ENCODE assay signal across 17 mouse cellular contexts in genomic region chr7:90703951-90704350, GRCm38 (mm10).
"Had no signal": no experiment of that assay in that cellular context is flagged by ENCODE, and none has a peak within 500 bp of the region (broad histone marks: within the 10 kb centered on the region; RNA-seq: fewer than 3 reads in every experiment).

No protein-coding gene starts in this region.

- H3K27me3 ChIP-seq: lung, embryonic 15.5 days; megakaryocyte, embryonic 14.5 days; midbrain, embryonic 13.5 days; midbrain, embryonic 15.5 days; neural tube, embryonic 12.5 days; stomach, embryonic 15.5 days had no signal

- H3K27ac ChIP-seq: lung, embryonic 15.5 days; macrophage; midbrain, embryonic 13.5 days; midbrain, embryonic 15.5 days; neural tube, embryonic 12.5 days; stomach, embryonic 15.5 days; stomach, postnatal 0 days had no signal

- H3K36me3 ChIP-seq: lung, embryonic 15.5 days; midbrain, embryonic 13.5 days; midbrain, embryonic 15.5 days; neural tube, embryonic 12.5 days; stomach, embryonic 15.5 days had no signal

- H3K4me1 ChIP-seq: lung, embryonic 15.5 days; megakaryocyte, embryonic 14.5 days; midbrain, embryonic 13.5 days; midbrain, embryonic 15.5 days; neural tube, embryonic 12.5 days; stomach, embryonic 15.5 days had no signal

- H3K4me3 ChIP-seq: lung, embryonic 15.5 days; megakaryocyte, embryonic 14.5 days; midbrain, embryonic 13.5 days; midbrain, embryonic 15.5 days; neural tube, embryonic 12.5 days; stomach, embryonic 15.5 days had no signal

- H3K4me2 ChIP-seq: lung, embryonic 15.5 days; midbrain, embryonic 13.5 days; midbrain, embryonic 15.5 days; neural tube, embryonic 12.5 days; stomach, embryonic 15.5 days had no signal

- H3K9ac ChIP-seq: liver, postnatal 0 days; lung, embryonic 15.5 days; midbrain, embryonic 13.5 days; midbrain, embryonic 15.5 days; neural tube, embryonic 12.5 days; stomach, embryonic 15.5 days had no signal

- H3K9me3 ChIP-seq: lung, embryonic 15.5 days; megakaryocyte, embryonic 14.5 days; midbrain, embryonic 13.5 days; midbrain, embryonic 15.5 days; neural tube, embryonic 12.5 days; stomach, embryonic 15.5 days had no signal

- DNase-seq: liver, postnatal 0 days; lung, adult 2 months; lung, postnatal 14 days; lung, postnatal 36 days; right cerebral cortex, postnatal 14 days; thymus, adult 2 months; thymus, postnatal 25 days; thymus, postnatal 4 days had no signal

- ATAC-seq: liver, postnatal 0 days; lung, postnatal 0 days; midbrain, embryonic 13.5 days; midbrain, embryonic 15.5 days had no signal
